Mouse (Mus musculus): Measurements from ENCODE around the gene Fam124a. TPM values are rescaled to one million over a fixed set of nuclear protein-coding genes. Genes with fewer than 3 reads are reported as not detected.
"Not testable (repeated sequence)": the region's sequence is repeated elsewhere in the genome, so short reads cannot be mapped to it uniquely, and the experiment has no call there.

Gene Fam124a
- polyA plus RNA-seq, 1 experiment from 2014 or later = 12.4 TPM

GRCm38 (mm10) chr14:62553786-62554185, 1.8 kb upstream of the Fam124a start:
- Histone ChIP-seq H3K36me3 (no peaks in the 10 kb centered on the region), H3K27ac (no peak overlapping the region), H3K9ac (no peak overlapping the region), H3K4me3 (no peak overlapping the region), H3K9me3 (replicated peaks) (no peaks in the 10 kb centered on the region), H3K4me1 (peaks cover 20% of the 10 kb centered on the region), H3K4me2 (replicated peaks) (no peak overlapping the region), H3K27me3 (peaks cover 14% of the 10 kb centered on the region)
- no peak for ATAC-seq (ENCODE audit: low FRiP score)
- WGBS = 90% methylated on average over 5 of the region's 5 CpGs

- WGBS = 10% methylated on average over 35 of the region's 38 CpGs
- H3K4me1 ChIP-seq = peaks cover 14% of the 10 kb centered on the region
- H3K4me3 ChIP-seq = peak overlapping the region; percentile 66
- H3K27ac ChIP-seq = peak overlapping the region; percentile 55; the same call in 1 of the 2 replicates
- peak; percentile 80 for ATAC-seq (ENCODE audit: low FRiP score)
- no peaks in the 10 kb centered on the region for H3K9me3 ChIP-seq (replicated peaks)
- peak overlapping the region; percentile 86 for H3K4me2 ChIP-seq (replicated peaks)
- H3K27me3 ChIP-seq = peaks cover 18% of the 10 kb centered on the region
- no peaks in the 10 kb centered on the region for H3K36me3 ChIP-seq
- H3K9ac ChIP-seq = peak overlapping the region; percentile 74
Observed at GRCm38 (mm10) chr14:62555840-62556810, 588 bp downstream of the Fam124a start.

GRCm38 (mm10) chr14:62557111-62557510, 1.6 kb downstream of the Fam124a start:
- Histone ChIP-seq H3K4me1 (peaks cover 20% of the 10 kb centered on the region), H3K9ac (no peak overlapping the region), H3K9me3 (replicated peaks) (no peaks in the 10 kb centered on the region), H3K4me3 (no peak overlapping the region), H3K27me3 (peaks cover 18% of the 10 kb centered on the region), H3K4me2 (replicated peaks) (peak overlapping the region; percentile 86), H3K27ac (no peak overlapping the region), H3K36me3 (no peaks in the 10 kb centered on the region)
- no peak for ATAC-seq (ENCODE audit: low FRiP score)
- 88% methylated on average over 3 of the region's 3 CpGs for WGBS

GRCm38 (mm10) chr14:62561875-62562748, 6.6 kb downstream of the Fam124a start:
- Histone ChIP-seq H3K27me3 (peaks cover 7% of the 10 kb centered on the region; the same call in 1 of the 2 replicates), H3K36me3 (no peaks in the 10 kb centered on the region), H3K9ac (no peak overlapping the region), H3K4me3 (no peak overlapping the region), H3K27ac (no peak overlapping the region), H3K4me1 (peaks cover 9% of the 10 kb centered on the region; the same call in 1 of the 2 replicates), H3K9me3 (replicated peaks) (no peaks in the 10 kb centered on the region), H3K4me2 (replicated peaks) (no peak overlapping the region)
- WGBS = 57% methylated on average over 17 of the region's 17 CpGs
- no peak for ATAC-seq (ENCODE audit: low FRiP score)

- ATAC-seq (ENCODE audit: low FRiP score) = no peak
- Histone ChIP-seq H3K4me3 (no peak overlapping the region), H3K36me3 (no peaks in the 10 kb centered on the region), H3K9me3 (replicated peaks) (no peaks in the 10 kb centered on the region), H3K27me3 (peaks cover 10% of the 10 kb centered on the region; the same call in 1 of the 2 replicates), H3K9ac (no peak overlapping the region), H3K4me2 (replicated peaks) (no peak overlapping the region), H3K27ac (no peak overlapping the region), H3K4me1 (peaks cover 9% of the 10 kb centered on the region; the same call in 1 of the 2 replicates)
- 88% methylated on average over 7 of the region's 7 CpGs for WGBS
Observed at GRCm38 (mm10) chr14:62563679-62564078, 8.1 kb downstream of the Fam124a start.

GRCm38 (mm10) chr14:62566821-62567220, 11.3 kb downstream of the Fam124a start, which contains the start of gene Gm4131:
Gene Gm4131, minus strand, starts transcription at chr14:62566921.
- H3K4me2 ChIP-seq (replicated peaks); H3K4me1 ChIP-seq; H3K27ac ChIP-seq; ATAC-seq (ENCODE audit: low FRiP score); H3K9ac ChIP-seq; H3K9me3 ChIP-seq (replicated peaks); H3K36me3 ChIP-seq; H3K4me3 ChIP-seq; H3K27me3 ChIP-seq: not testable (repeated sequence)
- 64% methylated on average over 9 of the region's 9 CpGs for WGBS

- H3K27ac ChIP-seq = no peak overlapping the region
- no peak overlapping the region for H3K4me3 ChIP-seq
- H3K4me1 ChIP-seq = peaks cover 6% of the 10 kb centered on the region
- no peaks in the 10 kb centered on the region for H3K36me3 ChIP-seq
- no peak overlapping the region for H3K4me2 ChIP-seq (replicated peaks)
- H3K27me3 ChIP-seq = 0 out of 2 replicates have a peak, but pooled peaks cover 3% of the 10 kb centered on the region
- WGBS = 90% methylated on average over 5 of the region's 5 CpGs
- no peak overlapping the region for H3K9ac ChIP-seq
- no peaks in the 10 kb centered on the region for H3K9me3 ChIP-seq (replicated peaks)
- ATAC-seq (ENCODE audit: low FRiP score) = no peak
Observed at GRCm38 (mm10) chr14:62569463-62569862, 13.9 kb downstream of the Fam124a start.

GRCm38 (mm10) chr14:62570299-62570698, 14.8 kb downstream of the Fam124a start:
- H3K4me2 ChIP-seq (replicated peaks) = no peak overlapping the region
- H3K4me1 ChIP-seq = peaks cover 6% of the 10 kb centered on the region
- 58% methylated on average over 4 of the region's 4 CpGs for WGBS
- ATAC-seq (ENCODE audit: low FRiP score) = no peak
- 0 out of 2 replicates have a peak, but pooled peaks cover 3% of the 10 kb centered on the region for H3K27me3 ChIP-seq
- H3K4me3 ChIP-seq = no peak overlapping the region
- no peak overlapping the region for H3K9ac ChIP-seq
- no peak overlapping the region for H3K27ac ChIP-seq
- no peaks in the 10 kb centered on the region for H3K9me3 ChIP-seq (replicated peaks)
- no peaks in the 10 kb centered on the region for H3K36me3 ChIP-seq

- Histone ChIP-seq H3K27ac (no peak overlapping the region), H3K4me1 (peaks cover 6% of the 10 kb centered on the region), H3K4me3 (no peak overlapping the region), H3K9me3 (replicated peaks) (no peaks in the 10 kb centered on the region), H3K9ac (no peak overlapping the region), H3K36me3 (no peaks in the 10 kb centered on the region), H3K4me2 (replicated peaks) (no peak overlapping the region), H3K27me3 (no peaks in the 10 kb centered on the region)
- WGBS = 0% methylated on average over 1 of the region's 3 CpGs
- no peak for ATAC-seq (ENCODE audit: low FRiP score)
Observed at GRCm38 (mm10) chr14:62573454-62573853, 17.9 kb downstream of the Fam124a start.

GRCm38 (mm10) chr14:62574906-62575305, 19.4 kb downstream of the Fam124a start:
- H3K36me3 ChIP-seq = no peaks in the 10 kb centered on the region
- no peaks in the 10 kb centered on the region for H3K9me3 ChIP-seq (replicated peaks)
- no peak for ATAC-seq (ENCODE audit: low FRiP score)
- H3K27me3 ChIP-seq = no peaks in the 10 kb centered on the region
- no peak overlapping the region for H3K27ac ChIP-seq
- 54% methylated on average over 6 of the region's 6 CpGs for WGBS
- H3K4me3 ChIP-seq = no peak overlapping the region
- peaks cover 6% of the 10 kb centered on the region for H3K4me1 ChIP-seq
- no peak overlapping the region for H3K9ac ChIP-seq
- H3K4me2 ChIP-seq (replicated peaks) = no peak overlapping the region

- no peak for ATAC-seq (ENCODE audit: low FRiP score)
- 70% methylated on average over 8 of the region's 8 CpGs for WGBS
- H3K4me3 ChIP-seq = no peak overlapping the region
- H3K4me1 ChIP-seq = peaks cover 6% of the 10 kb centered on the region
- H3K36me3 ChIP-seq = no peaks in the 10 kb centered on the region
- H3K9me3 ChIP-seq (replicated peaks) = no peaks in the 10 kb centered on the region
- no peak overlapping the region for H3K9ac ChIP-seq
- H3K4me2 ChIP-seq (replicated peaks) = no peak overlapping the region
- H3K27me3 ChIP-seq = no peaks in the 10 kb centered on the region
- no peak overlapping the region for H3K27ac ChIP-seq
Observed at GRCm38 (mm10) chr14:62575862-62576261, 20.3 kb downstream of the Fam124a start.

GRCm38 (mm10) chr14:62580945-62581344, 25.4 kb downstream of the Fam124a start:
- no peak overlapping the region; the same call in 1 of the 2 replicates for H3K27ac ChIP-seq

More at GRCm38 (mm10) chr14:62580945-62581344, 25.4 kb downstream of the Fam124a start:
- no peak for ATAC-seq (ENCODE audit: low FRiP score)
- Histone ChIP-seq H3K4me1 (peaks cover 41% of the 10 kb centered on the region), H3K9ac (no peak overlapping the region), H3K36me3 (no peaks in the 10 kb centered on the region), H3K4me3 (no peak overlapping the region), H3K4me2 (replicated peaks) (no peak overlapping the region), H3K9me3 (replicated peaks) (no peaks in the 10 kb centered on the region), H3K27me3 (no peaks in the 10 kb centered on the region)
- 83% methylated on average over 3 of the region's 3 CpGs for WGBS
